Mouse (Mus musculus) liver, adult 2 months (tissue): ENCODE results near the gene Srl.

Source experiments
- CTCF ChIP-seq: fragments of 200-500 bp; IDR thresholded peaks from 2 replicates; pipeline ENCODE4 v1.5.1; 2011; ENCODE audit warnings: low read depth, low read length, control low read depth
- POLR2A ChIP-seq: fragments of 200-500 bp; IDR thresholded peaks from 2 replicates; pipeline ENCODE4 v1.6.1; 2011; ENCODE audit warnings: low read length, control low read depth; ENCODE audit not compliant: insufficient read depth; ENCODE audit errors: extremely low read depth

DNA sequence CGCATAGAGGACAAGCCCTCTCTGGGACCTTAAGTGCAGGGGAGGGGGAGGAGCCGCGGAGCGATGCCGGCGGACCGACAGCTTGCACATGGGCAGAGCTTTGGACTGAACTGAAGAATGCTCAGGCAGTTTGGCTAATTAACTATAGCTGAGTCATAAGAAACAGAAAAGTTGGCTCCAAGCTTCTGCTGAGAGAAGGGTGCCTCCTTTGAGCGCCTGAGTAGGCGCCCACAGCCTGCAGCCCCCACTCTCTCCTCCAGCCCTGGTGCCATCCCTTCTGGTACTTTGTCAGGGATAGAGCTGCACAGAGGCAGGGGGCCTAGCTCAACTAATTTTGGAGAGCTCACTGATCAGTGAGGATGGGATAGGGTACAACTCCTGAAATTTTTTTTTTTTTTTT lies 93.4 kb downstream of the Srl start:
- TF ChIP-seq POLR2A (no peak), CTCF (no peak)
